Mouse (Mus musculus): ENCODE measurements around the gene Gsk3a. TPM values are rescaled to one million over a fixed set of nuclear protein-coding genes. Genes with fewer than 3 reads are reported as not detected.

Gene Gsk3a
- polyA plus RNA-seq, 1 experiment from 2014 or later, result 6.7 TPM

- Histone ChIP-seq H3K27ac (ENCODE audit: low read length) (peak overlapping the region; percentile 81), H3K27me3 (ENCODE audit: control insufficient read depth, insufficient read depth, low read length) (no peaks in the 10 kb centered on the region), H3K36me3 (ENCODE audit: control insufficient read depth, insufficient read depth) (peaks cover 6% of the 10 kb centered on the region), H3K4me1 (ENCODE audit: control insufficient read depth, insufficient read depth, low read length) (peaks cover 27% of the 10 kb centered on the region), H3K9me3 (replicated peaks; ENCODE audit: control insufficient read depth, low read length) (no peaks in the 10 kb centered on the region), H3K4me2 (ENCODE audit: low read depth, low read length) (peak overlapping the region; percentile 96), H3K9ac (ENCODE audit: low read length) (peak overlapping the region; percentile 88), H3K4me3 (ENCODE audit: low read length) (peak overlapping the region; percentile 83)
- ATAC-seq (replicated peaks; ENCODE audit: extremely low read depth, insufficient read depth, low FRiP score), result no peak; the same call in 1 of the 2 replicates
- 0% methylated on average over 16 of the region's 16 CpGs for WGBS
Observed at GRCm38 (mm10) chr7:25219416-25219750, 18.3 kb downstream of the Gsk3a start.

GRCm38 (mm10) chr7:25218705-25219415 is 18.8 kb downstream of the Gsk3a start:
- WGBS, result under 1% methylated on average over 53 of the region's 53 CpGs
- peak; percentile 10; the same call in 1 of the 2 replicates for ATAC-seq (replicated peaks; ENCODE audit: extremely low read depth, insufficient read depth, low FRiP score)
- Histone ChIP-seq H3K36me3 (ENCODE audit: control insufficient read depth, insufficient read depth) (peaks cover 5% of the 10 kb centered on the region; the same call in 1 of the 2 replicates), H3K4me1 (ENCODE audit: control insufficient read depth, insufficient read depth, low read length) (peaks cover 27% of the 10 kb centered on the region), H3K27ac (ENCODE audit: low read length) (peak overlapping the region; percentile 81), H3K4me3 (ENCODE audit: low read length) (peak overlapping the region; percentile 83), H3K27me3 (ENCODE audit: control insufficient read depth, insufficient read depth, low read length) (no peaks in the 10 kb centered on the region), H3K9ac (ENCODE audit: low read length) (peak overlapping the region; percentile 88), H3K9me3 (replicated peaks; ENCODE audit: control insufficient read depth, low read length) (no peaks in the 10 kb centered on the region), H3K4me2 (ENCODE audit: low read depth, low read length) (peak overlapping the region; percentile 96)

- Histone ChIP-seq H3K9me3 (replicated peaks; ENCODE audit: control insufficient read depth, low read length) (no peaks in the 10 kb centered on the region), H3K27ac (ENCODE audit: low read length) (no peak overlapping the region), H3K4me1 (ENCODE audit: control insufficient read depth, insufficient read depth, low read length) (peaks cover 27% of the 10 kb centered on the region), H3K36me3 (ENCODE audit: control insufficient read depth, insufficient read depth) (peaks cover 5% of the 10 kb centered on the region; the same call in 1 of the 2 replicates), H3K4me3 (ENCODE audit: low read length) (peak overlapping the region; percentile 83; the same call in 1 of the 2 replicates), H3K9ac (ENCODE audit: low read length) (peak overlapping the region; percentile 88; the same call in 1 of the 2 replicates), H3K27me3 (ENCODE audit: control insufficient read depth, insufficient read depth, low read length) (no peaks in the 10 kb centered on the region), H3K4me2 (ENCODE audit: low read depth, low read length) (peak overlapping the region; percentile 96)
- no peak for ATAC-seq (replicated peaks; ENCODE audit: extremely low read depth, insufficient read depth, low FRiP score)
- 62% methylated on average over 12 of the region's 12 CpGs for WGBS
Observed at GRCm38 (mm10) chr7:25217653-25218395, 19.8 kb downstream of the Gsk3a start.

- 94% methylated on average over 2 of the region's 2 CpGs for WGBS
- no peak for ATAC-seq (replicated peaks; ENCODE audit: extremely low read depth, insufficient read depth, low FRiP score)
- peaks cover 10% of the 10 kb centered on the region for H3K4me1 ChIP-seq (ENCODE audit: control insufficient read depth, insufficient read depth, low read length)
Observed at GRCm38 (mm10) chr7:25214172-25214571, 23.5 kb downstream of the Gsk3a start.

GRCm38 (mm10) chr7:25213099-25213498 is 24.6 kb downstream of the Gsk3a start:
- Histone ChIP-seq H3K27me3 (ENCODE audit: control insufficient read depth, insufficient read depth, low read length) (no peaks in the 10 kb centered on the region), H3K9me3 (replicated peaks; ENCODE audit: control insufficient read depth, low read length) (no peaks in the 10 kb centered on the region), H3K4me1 (ENCODE audit: control insufficient read depth, insufficient read depth, low read length) (peaks cover 3% of the 10 kb centered on the region), H3K9ac (ENCODE audit: low read length) (no peak overlapping the region), H3K4me2 (ENCODE audit: low read depth, low read length) (no peak overlapping the region), H3K27ac (ENCODE audit: low read length) (no peak overlapping the region), H3K4me3 (ENCODE audit: low read length) (no peak overlapping the region), H3K36me3 (ENCODE audit: control insufficient read depth, insufficient read depth) (peaks cover 8% of the 10 kb centered on the region)
- 56% methylated on average over 3 of the region's 3 CpGs for WGBS
- no peak for ATAC-seq (replicated peaks; ENCODE audit: extremely low read depth, insufficient read depth, low FRiP score)

More at GRCm38 (mm10) chr7:25214172-25214571, 23.5 kb downstream of the Gsk3a start:
- Histone ChIP-seq H3K36me3 (ENCODE audit: control insufficient read depth, insufficient read depth) (peaks cover 8% of the 10 kb centered on the region), H3K9me3 (replicated peaks; ENCODE audit: control insufficient read depth, low read length) (no peaks in the 10 kb centered on the region), H3K27ac (ENCODE audit: low read length) (no peak overlapping the region), H3K9ac (ENCODE audit: low read length) (no peak overlapping the region), H3K27me3 (ENCODE audit: control insufficient read depth, insufficient read depth, low read length) (no peaks in the 10 kb centered on the region), H3K4me2 (ENCODE audit: low read depth, low read length) (no peak overlapping the region), H3K4me3 (ENCODE audit: low read length) (no peak overlapping the region)

- no peak overlapping the region for H3K4me3 ChIP-seq (ENCODE audit: low read length)
- no peak for ATAC-seq (replicated peaks; ENCODE audit: extremely low read depth, insufficient read depth, low FRiP score)
- no peak overlapping the region for H3K27ac ChIP-seq (ENCODE audit: low read length)
- H3K4me1 ChIP-seq (ENCODE audit: control insufficient read depth, insufficient read depth, low read length), result peaks cover 2% of the 10 kb centered on the region
- WGBS, result 70% methylated on average over 4 of the region's 4 CpGs
- H3K9me3 ChIP-seq (replicated peaks; ENCODE audit: control insufficient read depth, low read length), result no peaks in the 10 kb centered on the region
- H3K9ac ChIP-seq (ENCODE audit: low read length), result no peak overlapping the region
- H3K4me2 ChIP-seq (ENCODE audit: low read depth, low read length), result no peak overlapping the region
- no peaks in the 10 kb centered on the region for H3K27me3 ChIP-seq (ENCODE audit: control insufficient read depth, insufficient read depth, low read length)
- H3K36me3 ChIP-seq (ENCODE audit: control insufficient read depth, insufficient read depth), result peaks cover 8% of the 10 kb centered on the region
Observed at GRCm38 (mm10) chr7:25210482-25210881, 27.2 kb downstream of the Gsk3a start.

GRCm38 (mm10) chr7:25209161-25209622 is 28.5 kb downstream of the Gsk3a start:
- WGBS, result 73% methylated on average over 3 of the region's 3 CpGs
- Histone ChIP-seq H3K4me3 (ENCODE audit: low read length) (no peak overlapping the region), H3K4me2 (ENCODE audit: low read depth, low read length) (no peak overlapping the region), H3K27me3 (ENCODE audit: control insufficient read depth, insufficient read depth, low read length) (no peaks in the 10 kb centered on the region), H3K4me1 (ENCODE audit: control insufficient read depth, insufficient read depth, low read length) (peaks cover 8% of the 10 kb centered on the region), H3K36me3 (ENCODE audit: control insufficient read depth, insufficient read depth) (peaks cover 5% of the 10 kb centered on the region), H3K9ac (ENCODE audit: low read length) (no peak overlapping the region), H3K27ac (ENCODE audit: low read length) (no peak overlapping the region), H3K9me3 (replicated peaks; ENCODE audit: control insufficient read depth, low read length) (no peaks in the 10 kb centered on the region)
- no peak for ATAC-seq (replicated peaks; ENCODE audit: extremely low read depth, insufficient read depth, low FRiP score)

- 84% methylated on average over 16 of the region's 16 CpGs for WGBS
- H3K4me3 ChIP-seq (ENCODE audit: low read length), result no peak overlapping the region
- H3K4me1 ChIP-seq (ENCODE audit: control insufficient read depth, insufficient read depth, low read length), result peaks cover 8% of the 10 kb centered on the region
- no peak overlapping the region for H3K4me2 ChIP-seq (ENCODE audit: low read depth, low read length)
- H3K36me3 ChIP-seq (ENCODE audit: control insufficient read depth, insufficient read depth), result peaks cover 7% of the 10 kb centered on the region
- no peak for ATAC-seq (replicated peaks; ENCODE audit: extremely low read depth, insufficient read depth, low FRiP score)
- no peak overlapping the region for H3K27ac ChIP-seq (ENCODE audit: low read length)
- H3K9me3 ChIP-seq (replicated peaks; ENCODE audit: control insufficient read depth, low read length), result no peaks in the 10 kb centered on the region
- no peaks in the 10 kb centered on the region for H3K27me3 ChIP-seq (ENCODE audit: control insufficient read depth, insufficient read depth, low read length)
- no peak overlapping the region for H3K9ac ChIP-seq (ENCODE audit: low read length)
Observed at GRCm38 (mm10) chr7:25206094-25206830, 31.4 kb downstream of the Gsk3a start.

All from heart, embryonic 16.5 days (tissue).